Mouse (Mus musculus) embryo, embryonic 11 days (tissue): Measurements from ENCODE around the gene Map1b.

Experiments
- DNase-seq: peaks from one replicate; pipeline ENCODE4 v3.0.0-alpha.2; 2015

The Map1b gene

GRCm38 (mm10) chr13:99525491-99525890 lies 9.2 kb upstream of the Map1b start:
- DNase-seq, result no peak

GRCm38 (mm10) chr13:99517836-99518235 lies 1.5 kb upstream of the Map1b start:
- no peak for DNase-seq

- peak; percentile 36 for DNase-seq
Measured at GRCm38 (mm10) chr13:99515736-99516447, 448 bp downstream of the Map1b start.

DNA sequence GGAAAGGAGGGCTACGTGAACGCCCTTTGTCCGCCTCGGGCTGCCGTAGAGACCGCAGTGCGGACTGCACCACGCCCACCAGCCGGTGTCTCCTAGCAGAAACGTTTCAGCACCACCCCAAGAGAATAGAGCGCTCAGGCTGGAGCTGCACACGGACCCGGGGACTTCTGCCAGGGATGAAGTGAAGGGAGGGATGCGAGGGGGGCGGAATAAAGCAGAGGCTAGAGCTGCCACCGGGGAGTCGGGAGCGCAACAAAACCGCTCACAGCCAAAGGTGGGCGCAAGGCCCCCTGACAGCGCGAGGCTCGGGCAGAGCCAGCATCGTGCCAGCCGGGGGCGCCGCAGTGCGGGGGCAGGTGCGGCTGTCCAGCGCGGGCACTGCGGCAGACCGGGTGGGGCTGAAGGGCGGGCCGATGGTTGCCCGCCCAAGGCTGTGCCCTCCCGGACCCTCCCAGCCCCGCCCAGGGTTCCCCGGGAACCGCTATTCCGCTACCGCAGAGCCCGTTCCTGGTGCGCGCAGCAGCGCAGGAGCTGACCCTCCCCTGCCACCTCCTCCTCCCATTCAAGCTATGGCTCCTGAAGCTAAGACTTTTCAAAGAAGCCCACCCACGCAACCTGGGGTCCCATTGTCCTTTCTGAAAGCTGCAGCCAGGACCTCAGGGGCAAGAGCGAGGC lies 1.3 kb downstream of the Map1b start:
- peak; percentile 93 for DNase-seq

GRCm38 (mm10) chr13:99513990-99514389 lies 2.4 kb downstream of the Map1b start:
- peak; percentile 62 for DNase-seq

DNA sequence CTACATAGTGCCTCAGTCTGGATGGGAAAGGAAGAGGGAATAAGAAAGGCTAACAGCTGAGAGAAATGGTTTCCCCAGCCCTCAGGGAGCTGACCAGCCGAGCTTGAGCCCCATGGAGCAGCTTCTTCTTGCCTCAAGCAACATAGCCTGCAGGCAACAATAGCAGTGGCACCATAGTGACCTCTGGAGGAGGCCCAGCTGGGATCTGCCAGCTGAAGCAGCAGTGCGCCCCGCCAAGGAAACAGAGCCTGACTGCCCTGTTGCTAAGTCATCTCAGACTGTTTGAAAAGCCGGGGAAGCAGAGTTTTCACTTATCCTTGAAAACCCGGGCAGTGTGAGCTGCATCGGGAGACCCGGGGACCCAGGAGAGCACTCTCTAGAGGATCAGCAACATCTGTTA lies 3.2 kb downstream of the Map1b start:
- peak; percentile 86 for DNase-seq

- DNase-seq, result peak; percentile 54
Measured at GRCm38 (mm10) chr13:99509896-99510295, 6.4 kb downstream of the Map1b start.

- DNase-seq, result no peak
Measured at GRCm38 (mm10) chr13:99506580-99506962, 9.8 kb downstream of the Map1b start.

GRCm38 (mm10) chr13:99505826-99506579 lies 10.3 kb downstream of the Map1b start:
- DNase-seq, result no peak

- no peak for DNase-seq
Measured at GRCm38 (mm10) chr13:99503370-99503979, 12.9 kb downstream of the Map1b start.

DNA sequence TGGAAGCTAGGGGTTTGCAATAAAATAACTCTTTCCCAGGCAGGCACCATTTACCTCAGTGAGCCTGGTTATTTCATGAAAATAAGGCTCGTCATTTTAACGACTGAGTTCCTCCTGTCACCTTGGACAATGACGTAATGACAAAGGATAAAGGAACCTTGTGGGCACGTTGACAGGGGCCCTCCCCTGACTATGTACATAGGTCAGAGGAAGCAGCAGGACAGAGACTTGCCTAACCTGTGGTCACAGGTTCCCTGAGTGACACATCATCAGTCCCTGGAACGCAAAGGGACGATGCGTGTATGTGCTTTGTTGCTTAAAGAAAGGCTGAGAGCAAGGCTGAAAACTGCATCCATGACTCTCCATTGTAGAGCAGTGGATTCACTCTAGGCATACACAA lies 13.4 kb downstream of the Map1b start:
- DNase-seq, result no peak

GRCm38 (mm10) chr13:99502126-99502744 lies 14.1 kb downstream of the Map1b start:
- DNase-seq, result peak; percentile 48

DNA sequence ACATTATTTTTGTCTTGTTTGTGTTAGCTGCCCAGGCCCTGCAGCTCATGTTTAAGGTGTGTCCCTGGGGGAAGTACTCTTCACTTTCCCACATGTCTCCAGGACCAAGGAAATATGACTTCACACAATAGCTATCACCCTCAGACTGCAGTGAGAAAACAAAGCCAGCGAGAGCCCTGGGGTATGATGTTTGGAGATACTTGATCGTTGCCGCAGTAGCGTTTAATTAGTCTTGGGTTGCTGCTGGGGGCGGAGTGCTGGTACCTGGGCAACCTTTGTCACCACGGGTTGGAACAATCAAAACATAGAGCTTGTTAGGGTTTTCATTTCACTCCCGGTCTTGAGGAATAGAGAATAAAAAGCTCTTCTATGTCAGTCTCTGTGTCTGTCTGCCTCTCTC lies 14.9 kb downstream of the Map1b start:
- DNase-seq, result no peak

GRCm38 (mm10) chr13:99500609-99501008 lies 15.7 kb downstream of the Map1b start:
- DNase-seq, result no peak

DNA sequence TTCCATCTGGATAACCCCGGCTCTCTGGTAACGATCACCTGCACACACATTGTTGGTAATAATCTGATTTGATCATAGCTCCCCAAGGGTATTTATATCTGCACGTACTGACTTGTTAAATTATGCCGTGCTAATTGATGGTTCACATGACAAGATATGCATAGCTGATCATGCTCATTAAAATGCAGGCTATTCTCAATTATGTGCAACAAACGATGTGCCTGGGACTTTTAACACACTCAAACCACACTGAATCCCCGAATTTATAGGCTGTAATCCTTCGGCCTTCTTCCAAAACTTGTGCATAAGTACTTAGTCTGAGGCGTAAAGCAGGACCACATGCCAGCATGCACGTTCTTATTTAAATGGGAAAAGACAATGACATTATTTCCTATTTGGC lies 16.6 kb downstream of the Map1b start:
- no peak for DNase-seq

GRCm38 (mm10) chr13:99496106-99496505 lies 20.2 kb downstream of the Map1b start:
- no peak for DNase-seq

GRCm38 (mm10) chr13:99494416-99494815 lies 21.9 kb downstream of the Map1b start:
- no peak for DNase-seq

DNA sequence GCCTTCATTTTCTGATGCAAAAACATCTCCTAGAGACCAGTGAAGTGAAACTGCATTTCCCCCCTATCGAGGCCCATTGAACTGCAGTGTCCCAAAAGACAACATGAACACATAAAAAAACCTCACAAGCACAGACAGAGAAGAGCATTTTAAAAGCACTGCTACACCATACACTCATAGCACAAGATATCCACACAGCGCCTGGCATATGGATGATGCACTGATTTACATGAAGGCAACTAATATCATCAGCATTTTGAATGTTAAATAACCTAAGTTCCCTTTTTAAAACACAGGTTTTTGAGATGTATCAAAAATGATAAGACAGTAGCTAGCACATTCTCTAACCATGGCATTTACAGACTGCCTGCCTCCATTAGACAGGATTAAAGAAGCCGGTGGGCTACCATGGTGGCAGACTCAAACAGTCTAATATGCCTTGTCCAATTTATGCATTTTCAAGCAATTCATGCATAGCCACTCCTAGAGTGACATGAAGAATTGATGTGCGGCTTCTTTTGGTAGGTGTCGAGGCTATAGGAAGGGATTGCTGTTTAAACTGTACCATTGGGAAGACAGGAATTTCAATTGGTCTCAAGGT lies 22.9 kb downstream of the Map1b start:
- no peak for DNase-seq

DNA sequence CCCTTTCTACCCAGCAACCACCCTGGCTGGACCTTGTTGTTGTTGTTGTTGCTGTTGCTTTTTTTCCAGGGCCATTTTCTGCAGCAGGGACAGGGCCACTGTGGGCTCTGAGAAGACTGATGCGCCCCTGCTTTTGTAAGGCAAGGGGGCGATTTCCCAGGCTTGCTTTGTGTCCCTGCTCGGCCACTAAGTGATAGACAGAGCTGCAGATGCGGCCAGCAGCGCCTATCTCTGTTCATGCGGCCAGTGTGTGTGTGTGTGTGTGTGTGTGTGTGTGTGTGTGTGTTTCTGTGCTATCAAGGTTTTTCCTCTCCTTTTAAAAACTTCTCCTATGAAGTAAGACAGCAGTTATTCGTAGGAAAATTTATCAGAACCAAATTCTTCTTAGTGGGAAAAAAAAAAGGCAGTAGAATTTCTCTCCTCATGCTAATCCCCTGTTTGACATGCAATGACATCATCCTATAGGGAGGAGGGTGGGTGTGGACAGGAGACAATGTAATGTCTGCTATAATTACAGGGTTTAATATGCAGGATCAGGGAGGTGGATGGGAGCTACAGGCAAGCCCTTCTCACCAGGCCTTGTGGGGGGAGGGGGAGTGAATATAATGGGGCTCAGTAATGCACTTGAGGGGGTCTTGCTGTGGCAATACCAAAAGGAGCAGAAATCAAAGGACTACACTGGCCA lies 23.6 kb downstream of the Map1b start:
- peak; percentile 62 for DNase-seq

GRCm38 (mm10) chr13:99489998-99490397 lies 26.3 kb downstream of the Map1b start:
- DNase-seq, result no peak

DNA sequence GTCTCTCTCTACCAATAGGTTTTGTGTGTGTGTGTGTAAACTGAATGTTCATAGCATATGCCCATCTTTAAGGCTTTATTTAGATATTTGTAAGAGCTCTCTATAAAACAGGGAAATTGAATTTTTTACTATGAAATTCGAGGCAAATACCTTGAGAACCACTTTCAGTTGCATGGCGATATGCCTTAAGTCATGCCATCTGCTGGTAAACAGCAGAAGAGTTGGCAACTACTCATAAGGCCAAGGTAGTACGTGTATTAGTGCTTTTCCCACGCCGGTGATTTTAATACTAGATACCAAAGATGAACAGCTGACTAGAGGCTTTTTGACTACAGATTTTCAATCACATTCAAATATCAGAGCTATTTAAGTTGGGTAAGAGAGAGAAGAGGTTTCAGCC lies 27.2 kb downstream of the Map1b start:
- no peak for DNase-seq

- DNase-seq, result no peak
Measured at GRCm38 (mm10) chr13:99485861-99486260, 30.5 kb downstream of the Map1b start.
